Mouse (Mus musculus) liver, embryonic 12.5 days (tissue): ENCODE measurements around the gene Kcnj2. TPM values are rescaled to one million over a fixed set of nuclear protein-coding genes. Genes with fewer than 3 reads are reported as not detected.

Experiments
- ATAC-seq: fragments of 200-750 bp; cut with Nextera tagmentation; 2 replicates; pipeline ENCODE4 v1.8.0; 2017; ENCODE audit warnings: moderate number of reproducible peaks, mild to moderate bottlenecking, moderate library complexity
- H3K27ac ChIP-seq: fragments of 300-500 bp; sonication (generic); 2 replicates; pipeline ENCODE4 v1.5.1; 2016; ENCODE audit warnings: mild to moderate bottlenecking
- H3K27me3 ChIP-seq: fragments of 300-500 bp; sonication (generic); replicated peaks from 2 replicates; pipeline ENCODE4 v1.6.1; 2016; ENCODE audit warnings: mild to moderate bottlenecking, moderate library complexity
- H3K36me3 ChIP-seq: fragments of 300-500 bp; sonication (generic); 2 replicates; pipeline ENCODE4 v1.6.1; 2016; ENCODE audit warnings: mild to moderate bottlenecking, moderate library complexity
- H3K4me1 ChIP-seq: fragments of 300-500 bp; sonication (generic); 2 replicates; pipeline ENCODE4 v1.6.1; 2016
- H3K4me2 ChIP-seq: fragments of 300-500 bp; sonication (generic); 2 replicates; pipeline ENCODE4 v1.6.1; 2016; ENCODE audit warnings: mild to moderate bottlenecking, moderate library complexity
- H3K4me3 ChIP-seq: fragments of 300-500 bp; sonication (generic); 2 replicates; pipeline ENCODE4 v1.5.1; 2016; ENCODE audit warnings: mild to moderate bottlenecking, moderate library complexity
- H3K9ac ChIP-seq: fragments of 300-500 bp; sonication (generic); 2 replicates; pipeline ENCODE4 v1.6.1; 2016; ENCODE audit warnings: mild to moderate bottlenecking, moderate library complexity
- H3K9me3 ChIP-seq: fragments of 300-500 bp; sonication (generic); replicated peaks from 2 replicates; pipeline ENCODE4 v1.6.1; 2016; ENCODE audit warnings: mild to moderate bottlenecking, moderate library complexity
- WGBS: fragments of 180-500 bp; shearing (Covaris S2); methylation state at CpG from one replicate; pipeline ENCODE4 v1.1.7; 2016; ENCODE audit not compliant: insufficient replicate concordance; 5-methylcytosine and 5-hydroxymethylcytosine counted together
- polyA plus RNA-seq: library from polyadenylated mRNA; unstranded; fragments of >200 nt; fragmentation: Nextera tagmentation; extraction: Ambion mirVana; gene quantifications from 2 replicates; pipeline ENCODE4 v1.2.1, GENCODE M21; 2016

The Kcnj2 gene
- 0.30 and 0.45 TPM in 2 replicates for polyA plus RNA-seq

DNA sequence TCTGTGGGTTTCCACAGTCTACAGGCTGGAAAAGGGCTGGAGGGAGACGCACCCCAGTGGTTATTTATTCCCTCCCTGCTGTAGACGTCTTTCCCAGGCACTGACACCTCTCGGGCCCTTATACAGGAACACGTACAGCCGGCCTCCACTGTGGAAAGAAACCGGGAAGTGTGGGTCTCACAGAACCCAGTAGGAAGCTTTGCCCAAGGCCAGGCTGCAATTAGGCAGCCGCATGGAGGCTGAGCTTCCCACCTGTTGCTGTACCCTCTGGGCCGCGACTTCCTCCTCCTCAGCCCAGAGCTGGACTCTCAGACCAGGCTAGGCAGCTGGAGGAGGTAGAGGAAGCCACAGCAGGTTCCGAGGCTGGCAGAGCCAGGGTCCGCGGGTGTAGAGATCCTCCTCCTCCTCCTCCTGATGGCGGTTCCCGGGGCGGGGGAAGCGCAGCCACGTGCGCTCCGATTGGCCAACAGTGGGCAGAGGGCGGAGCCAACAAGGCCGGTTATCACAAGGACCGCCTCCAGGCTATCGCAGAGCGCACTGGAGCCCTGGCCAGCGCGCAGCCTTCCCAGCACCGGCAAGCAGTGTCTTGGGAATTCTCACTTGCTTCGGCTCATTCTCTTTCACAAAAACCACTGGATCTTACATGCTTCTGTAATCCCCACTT is at the start of gene Kcnj2:
Kcnj2 (plus strand) TSS at position 530 of the 664 bp plus-strand sequence.
- peak; percentile 100 for ATAC-seq
- Histone ChIP-seq H3K4me3 (peak within 1 kb of the TSS; percentile 60), H3K27ac (no peak within 1 kb of the TSS), H3K4me2 (peak within 1 kb of the TSS; percentile 92), H3K9ac (peak within 1 kb of the TSS; percentile 55), H3K9me3 (no peaks in the 10 kb centered on the region), H3K4me1 (peaks cover 18% of the 10 kb centered on the region), H3K36me3 (no peaks in the 10 kb centered on the region), H3K27me3 (peaks cover 25% of the 10 kb centered on the region)
- under 1% methylated on average over 28 of the region's 28 CpGs for WGBS

DNA sequence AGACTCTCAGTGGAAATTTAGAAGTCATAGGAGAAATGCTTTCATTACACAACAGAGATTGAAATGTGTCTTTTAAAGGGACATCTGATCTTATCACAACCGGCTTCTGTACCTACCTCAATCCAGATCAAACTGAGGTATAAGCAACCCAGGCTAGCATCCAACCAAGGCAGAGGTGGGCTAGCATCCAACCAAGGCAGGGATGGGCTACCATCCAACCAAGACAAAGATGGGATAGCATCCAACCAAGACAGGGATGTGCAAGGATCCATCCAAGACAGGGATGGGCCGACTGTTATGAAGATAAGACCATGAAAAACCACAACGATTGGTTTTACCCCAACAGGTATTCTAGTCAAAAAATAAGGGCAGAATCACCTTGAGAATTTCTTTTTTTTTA is 49.8 kb upstream of the Kcnj2 start:
- ATAC-seq: no peak
- Histone ChIP-seq H3K4me3 (no peak overlapping the region), H3K4me2 (no peak overlapping the region), H3K27ac (no peak overlapping the region), H3K9ac (no peak overlapping the region), H3K27me3 (no peaks in the 10 kb centered on the region), H3K9me3 (no peaks in the 10 kb centered on the region), H3K4me1 (no peaks in the 10 kb centered on the region), H3K36me3 (no peaks in the 10 kb centered on the region)
- WGBS: 63% methylated on average over 3 of the region's 3 CpGs

DNA sequence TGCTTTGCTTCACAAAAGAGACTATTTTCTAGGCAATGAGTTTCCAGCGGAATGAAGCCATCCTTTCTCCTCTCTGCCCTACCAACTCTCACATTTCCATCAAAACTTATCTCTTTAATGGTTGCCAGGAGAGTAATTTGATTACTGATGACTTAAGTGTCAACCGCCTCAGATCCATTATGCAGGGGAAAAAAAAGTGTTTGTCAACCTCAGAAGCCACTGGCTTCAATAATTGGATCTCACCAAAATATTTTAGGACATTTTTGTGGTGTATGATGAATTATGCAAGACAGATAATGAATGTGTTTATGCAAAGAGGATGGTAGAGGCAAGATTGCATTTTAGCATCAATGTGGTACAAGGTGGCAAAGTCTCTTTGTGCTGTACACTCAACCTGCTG is 45.8 kb upstream of the Kcnj2 start:
- no peaks in the 10 kb centered on the region for H3K9me3 ChIP-seq
- ATAC-seq: no peak
- 50% methylated on average over 2 of the region's 2 CpGs for WGBS
- H3K9ac ChIP-seq: no peak overlapping the region
- no peaks in the 10 kb centered on the region for H3K27me3 ChIP-seq
- H3K27ac ChIP-seq: no peak overlapping the region
- no peaks in the 10 kb centered on the region for H3K4me1 ChIP-seq
- no peaks in the 10 kb centered on the region for H3K36me3 ChIP-seq
- no peak overlapping the region for H3K4me2 ChIP-seq
- no peak overlapping the region for H3K4me3 ChIP-seq

DNA sequence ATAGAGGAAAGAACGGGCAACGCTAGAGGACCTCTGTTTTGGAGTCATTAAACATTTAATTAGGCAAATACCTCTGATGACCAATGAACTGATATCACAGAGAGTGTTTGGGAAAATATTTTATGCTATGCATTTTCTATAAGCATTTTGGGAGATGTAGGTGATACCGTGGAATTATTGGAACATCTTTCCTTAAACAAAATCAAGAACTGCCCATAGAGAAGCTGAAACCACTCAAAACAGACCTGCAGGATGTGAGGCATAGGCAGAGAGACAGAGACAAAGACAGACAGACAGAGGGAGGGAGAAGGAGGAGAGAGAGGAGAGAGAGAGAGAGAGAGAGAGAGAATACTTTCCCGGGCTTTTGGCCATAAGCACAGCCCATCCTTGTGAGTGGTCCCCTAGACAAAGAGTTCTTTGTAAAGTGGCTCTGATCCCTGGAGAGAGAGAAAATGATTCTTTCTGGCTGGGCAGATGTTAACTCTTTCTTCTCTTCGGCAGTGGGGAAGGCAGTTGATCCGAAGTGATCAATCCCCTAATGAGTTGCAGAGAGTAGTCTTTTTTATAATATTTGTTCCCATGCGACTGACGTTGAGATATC is 43.2 kb upstream of the Kcnj2 start:
- ATAC-seq: no peak
- Histone ChIP-seq H3K4me3 (no peak overlapping the region), H3K9ac (no peak overlapping the region), H3K27ac (no peak overlapping the region), H3K4me2 (no peak overlapping the region), H3K27me3 (no peaks in the 10 kb centered on the region), H3K9me3 (no peaks in the 10 kb centered on the region), H3K36me3 (no peaks in the 10 kb centered on the region), H3K4me1 (no peaks in the 10 kb centered on the region)
- 71% methylated on average over 8 of the region's 8 CpGs for WGBS

DNA sequence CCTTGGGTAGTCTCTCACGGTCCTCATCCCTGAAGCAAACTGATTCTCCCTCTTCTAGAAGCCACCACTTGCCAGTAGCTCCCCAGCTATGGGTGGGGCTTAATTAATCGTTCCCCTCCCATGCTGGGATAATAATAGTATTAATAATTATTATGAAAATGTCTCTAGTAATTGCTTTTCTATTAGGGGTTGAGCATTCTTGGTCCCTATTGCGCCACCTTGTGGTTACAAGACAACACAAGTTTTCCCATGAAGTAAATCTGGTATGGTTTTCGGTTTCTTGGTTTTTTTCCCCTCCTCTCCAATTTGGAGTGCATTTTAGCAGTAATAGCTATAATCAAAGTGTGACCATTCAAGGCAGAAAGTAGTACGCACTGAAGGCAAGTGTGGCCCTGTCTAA is 23.8 kb upstream of the Kcnj2 start:
- Histone ChIP-seq H3K27ac (no peak overlapping the region), H3K27me3 (no peaks in the 10 kb centered on the region), H3K4me2 (no peak overlapping the region), H3K4me3 (no peak overlapping the region), H3K9ac (no peak overlapping the region), H3K4me1 (no peaks in the 10 kb centered on the region), H3K9me3 (no peaks in the 10 kb centered on the region), H3K36me3 (no peaks in the 10 kb centered on the region)
- WGBS: 36% methylated on average over 5 of the region's 5 CpGs
- ATAC-seq: no peak

DNA sequence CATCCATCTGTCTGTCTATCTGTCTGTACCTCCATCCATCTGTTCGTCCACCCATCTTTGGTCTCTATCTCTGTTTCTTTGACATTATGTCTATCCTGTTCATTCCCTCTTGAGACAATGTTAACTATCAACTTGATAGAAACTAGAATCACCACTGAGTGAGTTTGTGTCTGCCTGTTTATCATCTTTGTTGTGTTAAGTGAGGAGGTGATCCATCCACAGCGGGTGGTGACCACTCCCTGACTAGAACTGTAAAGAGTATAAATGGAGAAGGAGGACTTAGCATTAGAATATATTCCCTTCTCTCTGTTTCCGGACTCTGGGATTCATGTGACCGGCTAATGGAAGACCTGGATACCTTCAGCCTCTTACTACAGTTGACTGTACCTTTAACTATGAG is 22.7 kb upstream of the Kcnj2 start:
- 63% methylated on average over 4 of the region's 4 CpGs for WGBS
- Histone ChIP-seq H3K4me1 (no peaks in the 10 kb centered on the region), H3K4me2 (no peak overlapping the region)

DNA sequence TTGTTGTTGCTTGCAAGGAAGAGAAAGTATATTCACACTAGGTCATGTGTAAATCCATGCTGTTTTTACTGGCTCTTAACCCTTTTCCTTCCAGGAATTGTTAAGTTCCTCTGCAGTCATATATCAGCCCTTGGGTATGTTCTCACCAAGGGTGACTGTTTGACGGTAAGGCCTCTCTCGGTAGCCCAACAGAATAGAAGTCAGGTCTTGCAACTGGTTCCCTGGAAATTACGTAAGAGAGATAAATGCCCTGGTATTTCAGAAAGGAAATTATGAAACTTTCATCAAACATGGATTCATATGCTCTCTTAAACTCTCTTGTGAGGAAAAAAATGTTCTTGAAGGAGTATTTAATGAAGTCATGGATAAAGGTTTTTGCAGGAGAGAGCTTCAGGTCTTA is 11.7 kb upstream of the Kcnj2 start:
- Histone ChIP-seq H3K9ac (no peak overlapping the region), H3K4me3 (no peak overlapping the region), H3K9me3 (no peaks in the 10 kb centered on the region), H3K36me3 (no peaks in the 10 kb centered on the region), H3K27ac (no peak overlapping the region), H3K27me3 (no peaks in the 10 kb centered on the region), H3K4me1 (no peaks in the 10 kb centered on the region), H3K4me2 (no peak overlapping the region)
- no peak for ATAC-seq
- WGBS: 52% methylated on average over 3 of the region's 3 CpGs

More for the DNA sequence above, 22.7 kb upstream of the Kcnj2 start:
- ATAC-seq: no peak
- Histone ChIP-seq H3K36me3 (no peaks in the 10 kb centered on the region), H3K9me3 (no peaks in the 10 kb centered on the region), H3K4me3 (no peak overlapping the region), H3K27me3 (no peaks in the 10 kb centered on the region), H3K27ac (no peak overlapping the region), H3K9ac (no peak overlapping the region)

DNA sequence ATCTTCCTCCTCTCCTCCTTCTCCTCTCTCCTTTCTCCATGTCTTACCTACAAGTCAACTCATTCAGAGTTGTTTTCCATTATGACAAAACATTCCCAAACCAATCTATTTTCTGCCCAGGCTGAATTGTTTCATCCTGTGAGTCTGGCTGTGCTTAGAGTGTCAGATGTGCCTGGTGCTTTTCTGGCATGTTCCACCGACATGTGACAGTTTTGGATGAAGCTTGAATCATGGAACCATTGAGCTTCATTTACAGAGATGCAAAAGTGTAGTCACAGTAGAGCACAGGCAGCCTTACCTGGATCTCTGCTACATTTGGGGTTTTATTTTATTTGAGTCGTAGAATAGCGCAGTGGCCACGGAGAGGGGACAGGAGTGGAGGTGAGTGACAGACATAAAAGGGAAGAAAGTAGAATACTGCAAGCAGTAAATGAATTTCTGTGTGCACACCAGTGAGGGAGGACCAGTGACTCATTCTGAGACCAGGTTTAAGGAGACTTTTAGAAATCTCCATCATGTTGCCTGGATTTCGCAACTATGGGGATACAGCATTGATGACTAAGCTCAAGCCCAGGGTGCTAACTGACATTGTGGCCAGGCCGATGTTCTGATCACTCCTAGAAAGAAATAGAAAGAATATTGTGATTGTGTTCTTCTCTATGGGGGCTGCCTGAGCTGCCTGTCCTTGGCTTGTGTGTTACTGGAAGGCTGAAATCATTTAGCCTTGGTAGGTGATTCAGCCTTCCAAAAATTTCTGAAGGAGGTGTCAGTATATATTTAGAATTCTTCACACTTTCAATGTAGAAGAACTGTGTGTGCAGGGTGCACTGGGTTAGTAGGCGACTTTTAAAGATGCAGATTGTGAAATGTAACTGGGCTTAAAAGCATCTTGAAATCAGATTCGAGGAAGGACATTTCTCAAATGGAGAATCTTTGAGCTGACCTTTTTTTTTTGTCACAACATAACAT is 10.8 kb upstream of the Kcnj2 start:
- WGBS: 64% methylated on average over 8 of the region's 8 CpGs
- ATAC-seq: no peak
- no peaks in the 10 kb centered on the region for H3K27me3 ChIP-seq

DNA sequence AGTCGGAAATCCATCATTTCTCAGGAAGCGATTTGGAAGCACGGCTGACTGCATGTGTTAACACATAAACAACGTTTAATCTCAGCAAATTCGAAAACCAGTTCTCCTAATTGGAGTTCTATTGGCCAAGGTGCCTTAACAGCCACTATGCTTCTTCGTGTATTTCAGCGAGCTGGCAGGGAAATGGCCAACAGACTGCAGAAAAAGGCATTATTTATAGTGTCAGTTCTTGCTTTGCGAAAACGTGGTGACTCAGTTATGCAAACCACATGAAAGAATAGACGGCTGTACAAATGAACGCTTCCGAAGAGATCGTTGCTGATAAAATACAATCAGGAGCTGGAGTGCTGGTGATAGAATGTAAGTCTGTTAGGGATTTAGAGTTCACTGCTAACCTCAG is 9.9 kb upstream of the Kcnj2 start:
- Histone ChIP-seq H3K27ac (no peak overlapping the region), H3K4me1 (no peaks in the 10 kb centered on the region), H3K4me3 (no peak overlapping the region), H3K36me3 (no peaks in the 10 kb centered on the region), H3K9me3 (no peaks in the 10 kb centered on the region), H3K9ac (no peak overlapping the region), H3K4me2 (no peak overlapping the region), H3K27me3 (no peaks in the 10 kb centered on the region)
- 64% methylated on average over 13 of the region's 13 CpGs for WGBS
- no peak for ATAC-seq

More for the DNA sequence above, 10.8 kb upstream of the Kcnj2 start:
- H3K36me3 ChIP-seq: no peaks in the 10 kb centered on the region
- no peak overlapping the region for H3K9ac ChIP-seq
- H3K4me1 ChIP-seq: no peaks in the 10 kb centered on the region
- no peaks in the 10 kb centered on the region for H3K9me3 ChIP-seq
- H3K4me3 ChIP-seq: no peak overlapping the region
- H3K27ac ChIP-seq: no peak overlapping the region
- H3K4me2 ChIP-seq: no peak overlapping the region

DNA sequence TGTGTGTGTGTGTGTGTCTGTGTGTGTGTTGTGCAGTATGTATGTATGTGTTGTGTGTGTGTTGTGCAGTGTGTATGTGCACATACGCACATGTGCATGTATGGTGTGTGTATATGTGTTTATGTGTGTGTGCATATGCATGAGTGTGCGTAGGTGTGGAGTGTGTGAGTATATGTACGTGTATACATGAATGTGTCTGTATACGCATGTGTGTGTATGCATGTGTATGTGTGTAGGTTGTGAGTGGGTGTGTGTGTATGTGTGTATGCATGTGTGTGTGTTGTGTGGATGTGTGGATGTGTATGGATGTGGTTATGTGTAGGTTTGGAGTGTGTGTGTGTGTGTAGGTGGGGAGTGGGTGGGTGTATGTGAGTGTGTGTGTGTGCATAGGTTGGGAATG is 8.5 kb upstream of the Kcnj2 start:
- Histone ChIP-seq H3K27ac (no peak overlapping the region), H3K9me3 (no peaks in the 10 kb centered on the region), H3K9ac (no peak overlapping the region), H3K36me3 (no peaks in the 10 kb centered on the region), H3K4me3 (no peak overlapping the region), H3K27me3 (no peaks in the 10 kb centered on the region), H3K4me2 (no peak overlapping the region), H3K4me1 (no peaks in the 10 kb centered on the region)
- WGBS: 80% methylated on average over 4 of the region's 4 CpGs
- ATAC-seq: no peak

DNA sequence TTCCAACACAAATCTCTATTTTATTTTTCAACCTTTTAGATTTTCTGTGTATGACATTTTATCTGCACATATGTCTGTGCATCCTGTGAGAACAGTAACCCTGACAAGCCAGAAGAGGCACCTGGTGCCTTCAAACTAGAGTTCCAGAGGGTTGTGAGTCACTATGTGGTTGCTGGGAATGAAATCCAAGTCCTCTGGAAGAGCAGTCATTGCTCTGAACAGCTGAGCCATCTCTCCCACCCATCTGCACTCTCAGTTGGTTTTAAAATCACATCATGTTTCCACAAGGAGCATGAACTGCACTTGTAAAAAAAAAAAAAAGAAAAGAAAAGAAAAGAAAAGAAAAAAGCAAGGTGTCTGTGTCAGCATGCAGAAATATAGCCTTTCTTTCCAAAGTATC is 6.5 kb upstream of the Kcnj2 start:
- no peak overlapping the region for H3K4me2 ChIP-seq
- H3K4me1 ChIP-seq: no peaks in the 10 kb centered on the region
- no peaks in the 10 kb centered on the region for H3K9me3 ChIP-seq
- H3K9ac ChIP-seq: no peak overlapping the region
- no peaks in the 10 kb centered on the region for H3K36me3 ChIP-seq
- H3K27me3 ChIP-seq: no peaks in the 10 kb centered on the region
- no peak overlapping the region for H3K27ac ChIP-seq
- H3K4me3 ChIP-seq: no peak overlapping the region
- no peak for ATAC-seq

DNA sequence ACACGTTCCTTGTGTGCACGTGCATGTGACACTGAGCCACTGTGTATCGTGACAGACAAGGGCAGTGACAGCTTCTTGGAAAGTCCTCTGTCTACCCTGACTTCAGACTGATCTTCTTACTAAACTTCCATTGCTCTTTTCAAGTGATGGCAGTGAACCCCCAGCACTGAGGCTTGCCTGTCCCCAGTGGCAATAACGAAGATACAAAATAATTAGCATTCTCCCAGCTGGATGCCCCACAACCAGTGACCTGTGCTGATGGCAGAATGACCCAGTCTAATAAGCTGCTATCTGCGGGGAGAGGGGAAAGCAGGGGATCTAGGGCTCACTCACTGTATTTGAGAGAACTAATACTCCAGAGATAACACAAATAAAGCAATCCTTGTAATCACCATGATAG is 5.7 kb upstream of the Kcnj2 start:
- H3K4me1 ChIP-seq: 0 out of 2 replicates have a peak, but pooled peaks cover 5% of the 10 kb centered on the region
- H3K27me3 ChIP-seq: no peaks in the 10 kb centered on the region
- no peaks in the 10 kb centered on the region for H3K36me3 ChIP-seq
- no peaks in the 10 kb centered on the region for H3K9me3 ChIP-seq
- no peak for ATAC-seq
- WGBS: 50% methylated on average over 5 of the region's 5 CpGs
- no peak overlapping the region for H3K4me3 ChIP-seq
- no peak overlapping the region for H3K4me2 ChIP-seq
- no peak overlapping the region for H3K9ac ChIP-seq
- no peak overlapping the region for H3K27ac ChIP-seq
